Mouse (Mus musculus): ENCODE measurements around the gene Zfp1. TPM values are rescaled to one million over a fixed set of nuclear protein-coding genes. Genes with fewer than 3 reads are reported as not detected.

Zfp1 gene
- polyA plus RNA-seq, 1 experiment: 9.7 TPM

DNA sequence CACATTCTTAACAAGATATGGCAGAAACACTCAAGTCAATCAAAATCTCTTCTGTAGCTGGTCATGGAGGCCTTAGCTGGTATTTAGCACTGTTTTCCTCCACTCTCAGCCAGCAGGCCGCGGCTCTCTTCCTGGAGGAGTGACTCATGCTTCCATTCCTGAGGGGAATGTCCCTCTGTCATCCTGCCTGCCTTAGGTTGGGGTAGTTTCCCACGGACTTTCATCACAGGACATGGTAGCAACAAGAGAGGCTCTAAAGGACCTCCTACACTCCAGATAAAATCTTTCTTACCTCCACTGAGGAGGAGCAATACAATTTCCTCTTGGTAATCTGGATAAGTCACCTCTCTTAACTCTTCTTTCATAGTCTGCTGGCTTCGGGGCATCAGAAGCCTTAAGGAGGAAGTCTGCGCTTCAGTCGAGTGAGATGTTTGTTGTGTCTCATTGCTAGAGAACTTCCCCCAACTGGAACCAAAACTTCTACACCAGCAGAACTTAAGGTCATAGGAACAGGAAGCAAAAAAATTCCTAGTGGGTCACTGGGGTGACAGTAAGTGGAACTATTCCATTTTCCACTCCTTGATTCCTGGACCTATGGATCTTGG lies 15.7 kb downstream of the Zfp1 start:
- WGBS: 13% methylated on average over 6 of the region's 6 CpGs
- TF ChIP-seq POLR2A (IDR thresholded peaks at IDR 0.05; ENCODE audit: borderline replicate concordance, control insufficient read depth, low read depth, low read length) (no peak), CTCF (IDR thresholded peaks at IDR 0.05; ENCODE audit: control insufficient read depth, insufficient read depth, low read length) (no peak)
- H3K27ac ChIP-seq (ENCODE audit: control insufficient read depth, insufficient read depth, low read depth, low read length, poor library complexity): no peak overlapping the region
- peaks cover 2% of the 10 kb centered on the region; the same call in 1 of the 2 replicates for H3K4me1 ChIP-seq (ENCODE audit: control insufficient read depth, insufficient read depth, low read length)
- H3K4me3 ChIP-seq (replicated peaks; ENCODE audit: control insufficient read depth, low read depth, low read length): no peak overlapping the region

DNA sequence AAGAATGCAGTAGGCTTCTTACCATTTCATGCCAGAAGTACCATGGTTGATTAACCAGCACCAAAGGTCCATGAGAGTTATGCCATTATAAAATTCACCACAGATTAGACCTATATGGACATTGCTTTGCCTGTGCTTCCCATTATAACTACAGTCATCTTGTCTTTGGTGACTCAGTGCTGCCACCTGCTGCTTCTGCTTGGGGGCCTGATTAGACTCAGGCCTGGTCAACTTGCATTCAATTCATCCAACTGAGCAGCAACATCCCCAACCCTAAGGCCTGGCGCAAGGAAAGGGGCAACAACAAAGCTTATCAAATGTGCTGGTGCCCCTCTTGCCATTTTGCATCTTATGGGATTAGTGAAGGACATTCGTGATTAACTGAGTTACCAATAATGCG lies 19.3 kb downstream of the Zfp1 start:
- TF ChIP-seq CTCF (IDR thresholded peaks at IDR 0.05; ENCODE audit: control insufficient read depth, insufficient read depth, low read length) (peak; percentile 82), POLR2A (IDR thresholded peaks at IDR 0.05; ENCODE audit: borderline replicate concordance, control insufficient read depth, low read depth, low read length) (no peak)
- WGBS: 76% methylated on average over 3 of the region's 3 CpGs
- Histone ChIP-seq H3K27ac (ENCODE audit: control insufficient read depth, insufficient read depth, low read depth, low read length, poor library complexity) (no peak overlapping the region), H3K4me3 (replicated peaks; ENCODE audit: control insufficient read depth, low read depth, low read length) (no peak overlapping the region), H3K4me1 (ENCODE audit: control insufficient read depth, insufficient read depth, low read length) (peaks cover 2% of the 10 kb centered on the region; the same call in 1 of the 2 replicates)

DNA sequence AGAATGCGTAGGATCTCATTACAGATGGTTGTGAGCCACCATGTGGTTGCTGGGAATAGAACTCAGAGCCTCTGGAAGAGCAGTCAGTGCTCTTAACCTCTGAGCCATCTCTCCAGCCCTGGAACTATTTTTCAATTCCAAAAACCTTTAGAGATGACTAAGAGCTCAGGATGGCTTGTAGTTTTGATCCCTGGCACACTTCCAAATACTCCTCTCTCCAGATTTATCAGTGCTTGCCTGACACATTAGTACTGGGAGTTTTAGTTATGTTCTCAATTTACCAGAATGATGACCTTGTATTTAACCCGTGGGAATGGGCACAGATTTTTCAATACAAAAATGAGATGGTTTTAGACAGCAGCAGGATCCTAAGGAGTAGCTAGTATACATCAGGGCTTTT lies 23.6 kb downstream of the Zfp1 start:
- 82% methylated on average over 2 of the region's 2 CpGs for WGBS
- H3K4me1 ChIP-seq (ENCODE audit: control insufficient read depth, insufficient read depth, low read length): no peaks in the 10 kb centered on the region
- TF ChIP-seq CTCF (IDR thresholded peaks at IDR 0.05; ENCODE audit: control insufficient read depth, insufficient read depth, low read length) (no peak), POLR2A (IDR thresholded peaks at IDR 0.05; ENCODE audit: borderline replicate concordance, control insufficient read depth, low read depth, low read length) (no peak)
- no peak overlapping the region for H3K27ac ChIP-seq (ENCODE audit: control insufficient read depth, insufficient read depth, low read depth, low read length, poor library complexity)
- H3K4me3 ChIP-seq (replicated peaks; ENCODE audit: control insufficient read depth, low read depth, low read length): no peak overlapping the region

DNA sequence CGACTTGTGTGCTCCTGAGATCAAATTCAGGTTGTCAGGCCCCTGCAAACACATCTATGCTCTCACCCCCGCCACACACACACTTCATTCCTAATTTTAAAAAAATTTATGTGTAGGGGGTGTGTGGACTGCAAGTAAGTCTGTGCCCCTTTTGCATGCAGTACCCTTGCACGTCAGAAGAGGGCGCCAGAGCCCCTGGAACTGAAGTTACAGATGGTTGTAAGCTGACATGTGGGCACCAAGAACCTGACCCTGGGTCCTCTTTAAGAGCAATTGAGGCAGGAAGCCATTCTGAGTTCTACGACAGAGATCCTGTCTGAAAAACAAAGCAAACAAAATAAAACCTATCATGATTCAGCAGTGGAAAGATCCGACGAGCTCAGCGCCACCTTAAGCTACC lies 33.0 kb downstream of the Zfp1 start:
- H3K27ac ChIP-seq (ENCODE audit: control insufficient read depth, insufficient read depth, low read depth, low read length, poor library complexity): no peak overlapping the region
- 78% methylated on average over 8 of the region's 8 CpGs for WGBS
- H3K4me3 ChIP-seq (replicated peaks; ENCODE audit: control insufficient read depth, low read depth, low read length): no peak overlapping the region
- H3K4me1 ChIP-seq (ENCODE audit: control insufficient read depth, insufficient read depth, low read length): no peaks in the 10 kb centered on the region
- TF ChIP-seq POLR2A (IDR thresholded peaks at IDR 0.05; ENCODE audit: borderline replicate concordance, control insufficient read depth, low read depth, low read length): no peak
- TF ChIP-seq CTCF (IDR thresholded peaks at IDR 0.05; ENCODE audit: control insufficient read depth, insufficient read depth, low read length): peak; percentile 69

DNA sequence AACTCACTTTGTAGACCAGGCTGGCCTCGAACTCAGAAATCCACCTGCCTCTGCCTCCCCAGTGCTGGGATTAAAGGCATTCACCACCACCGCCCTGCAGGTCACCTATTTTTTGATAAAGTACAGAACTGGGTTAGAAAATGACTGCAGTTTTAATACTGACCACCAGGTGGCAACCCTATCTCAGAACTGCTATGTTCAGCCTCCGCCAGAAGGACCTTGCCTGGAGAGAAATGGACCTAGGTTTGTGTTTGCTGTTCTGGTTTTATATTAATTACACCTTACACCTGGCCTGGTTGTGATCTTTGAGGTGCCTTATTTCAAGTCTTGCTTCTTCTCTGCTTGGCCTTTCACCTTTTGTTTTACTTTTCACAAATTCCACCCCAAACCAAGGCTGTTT lies 34.9 kb downstream of the Zfp1 start:
- TF ChIP-seq CTCF (IDR thresholded peaks at IDR 0.05; ENCODE audit: control insufficient read depth, insufficient read depth, low read length): peak; percentile 66
- TF ChIP-seq POLR2A (IDR thresholded peaks at IDR 0.05; ENCODE audit: borderline replicate concordance, control insufficient read depth, low read depth, low read length): no peak
- no peak overlapping the region for H3K27ac ChIP-seq (ENCODE audit: control insufficient read depth, insufficient read depth, low read depth, low read length, poor library complexity)
- H3K4me3 ChIP-seq (replicated peaks; ENCODE audit: control insufficient read depth, low read depth, low read length): no peak overlapping the region
- 20% methylated on average over 3 of the region's 3 CpGs for WGBS
- no peaks in the 10 kb centered on the region for H3K4me1 ChIP-seq (ENCODE audit: control insufficient read depth, insufficient read depth, low read length)

DNA sequence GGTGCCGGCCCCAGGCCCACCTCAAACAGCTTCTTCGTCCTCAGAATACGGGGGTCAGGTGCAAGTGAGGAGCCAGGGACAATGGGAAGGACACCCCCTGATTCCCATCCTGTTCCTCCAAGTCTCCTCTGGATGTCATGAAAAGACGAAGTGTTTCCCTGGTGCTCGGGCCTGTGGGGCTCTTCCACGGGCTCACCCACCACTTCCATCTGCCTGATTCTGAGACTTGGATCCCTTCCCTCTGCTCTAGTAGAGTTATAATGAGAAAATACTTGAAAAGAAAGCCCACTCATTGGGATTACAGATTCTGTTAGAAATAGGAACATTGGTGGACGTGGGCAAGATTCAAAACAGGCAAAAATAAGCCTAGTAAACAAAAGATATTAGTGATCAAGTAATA lies 35.6 kb downstream of the Zfp1 start:
- no peaks in the 10 kb centered on the region for H3K4me1 ChIP-seq (ENCODE audit: control insufficient read depth, insufficient read depth, low read length)
- WGBS: 77% methylated on average over 7 of the region's 7 CpGs
- no peak overlapping the region for H3K27ac ChIP-seq (ENCODE audit: control insufficient read depth, insufficient read depth, low read depth, low read length, poor library complexity)
- no peak overlapping the region for H3K4me3 ChIP-seq (replicated peaks; ENCODE audit: control insufficient read depth, low read depth, low read length)
- TF ChIP-seq CTCF (IDR thresholded peaks at IDR 0.05; ENCODE audit: control insufficient read depth, insufficient read depth, low read length) (no peak), POLR2A (IDR thresholded peaks at IDR 0.05; ENCODE audit: borderline replicate concordance, control insufficient read depth, low read depth, low read length) (no peak)

DNA sequence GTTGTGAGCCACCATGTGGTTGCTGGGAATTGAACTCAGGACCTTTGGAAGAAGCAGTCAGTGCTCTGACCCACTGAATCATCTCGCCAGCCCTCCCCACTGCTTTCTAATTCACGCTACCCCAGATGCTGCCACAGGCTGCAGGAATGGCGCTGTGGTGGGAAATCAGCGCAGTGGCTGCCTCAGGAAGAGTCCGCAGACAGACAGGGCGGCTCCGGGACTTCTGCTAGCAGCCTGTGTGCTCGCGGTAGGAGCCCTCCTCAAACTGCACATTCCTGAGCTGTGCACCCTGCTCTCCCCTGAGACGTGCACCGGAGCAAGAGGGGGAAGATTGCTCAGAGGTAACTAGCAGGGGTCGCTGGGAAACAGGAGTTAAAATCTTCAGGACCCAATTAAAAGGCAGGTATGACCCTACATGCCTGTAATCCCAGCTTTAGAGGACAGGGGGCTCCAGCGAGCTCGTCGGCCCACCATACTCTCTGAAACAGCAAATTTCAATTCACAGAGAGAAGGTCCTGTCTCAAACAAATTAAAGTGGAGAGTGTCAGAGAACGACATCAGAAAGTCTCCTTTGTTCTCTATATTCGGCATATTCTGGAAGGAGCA lies 37.3 kb downstream of the Zfp1 start:
- WGBS: 48% methylated on average over 17 of the region's 17 CpGs
- Histone ChIP-seq H3K27ac (ENCODE audit: control insufficient read depth, insufficient read depth, low read depth, low read length, poor library complexity) (no peak overlapping the region), H3K4me1 (ENCODE audit: control insufficient read depth, insufficient read depth, low read length) (no peaks in the 10 kb centered on the region), H3K4me3 (replicated peaks; ENCODE audit: control insufficient read depth, low read depth, low read length) (no peak overlapping the region)
- no peak for TF ChIP-seq CTCF (IDR thresholded peaks at IDR 0.05; ENCODE audit: control insufficient read depth, insufficient read depth, low read length)
- no peak for TF ChIP-seq POLR2A (IDR thresholded peaks at IDR 0.05; ENCODE audit: borderline replicate concordance, control insufficient read depth, low read depth, low read length)

DNA sequence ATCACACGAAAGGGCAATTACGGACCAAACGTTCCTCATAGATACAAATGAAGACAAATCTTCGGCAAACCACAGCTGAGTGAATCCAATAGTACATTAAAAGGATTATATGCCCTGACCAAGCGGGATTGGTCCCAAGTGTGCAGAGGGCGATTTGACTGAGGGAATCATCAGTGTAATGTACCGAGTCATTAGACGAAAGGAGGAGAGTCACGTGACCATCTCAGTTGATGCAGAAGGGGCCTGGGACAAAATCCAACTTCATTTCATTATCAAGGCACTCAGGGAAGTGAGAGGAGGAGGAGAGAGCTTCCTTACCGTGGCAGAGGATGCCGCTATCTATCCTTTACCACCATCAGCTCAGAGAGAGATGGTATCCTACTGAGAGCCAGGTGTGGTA lies 38.0 kb downstream of the Zfp1 start:
- Histone ChIP-seq H3K4me1 (ENCODE audit: control insufficient read depth, insufficient read depth, low read length) (no peaks in the 10 kb centered on the region), H3K27ac (ENCODE audit: control insufficient read depth, insufficient read depth, low read depth, low read length, poor library complexity) (no peak overlapping the region), H3K4me3 (replicated peaks; ENCODE audit: control insufficient read depth, low read depth, low read length) (no peak overlapping the region)
- WGBS: 68% methylated on average over 11 of the region's 11 CpGs
- TF ChIP-seq POLR2A (IDR thresholded peaks at IDR 0.05; ENCODE audit: borderline replicate concordance, control insufficient read depth, low read depth, low read length) (no peak), CTCF (IDR thresholded peaks at IDR 0.05; ENCODE audit: control insufficient read depth, insufficient read depth, low read length) (no peak)

All from bone marrow, adult 2 months (tissue).